Mouse (Mus musculus): ENCODE measurements around the gene Elmo3.
A peak's percentile ranks its signal among the peaks of the same experiment; 100 is the strongest.

Gene Elmo3

GRCm38 (mm10) chr8:105305211-105306145 lies at the start of gene Elmo3:
Gene Elmo3 (plus strand): TSS chr8:105305601.
- DNase-seq = peak; percentile 70

GRCm38 (mm10) chr8:105257318-105258114 lies 47.9 kb upstream of the Elmo3 start:
- no peak for DNase-seq

DNA sequence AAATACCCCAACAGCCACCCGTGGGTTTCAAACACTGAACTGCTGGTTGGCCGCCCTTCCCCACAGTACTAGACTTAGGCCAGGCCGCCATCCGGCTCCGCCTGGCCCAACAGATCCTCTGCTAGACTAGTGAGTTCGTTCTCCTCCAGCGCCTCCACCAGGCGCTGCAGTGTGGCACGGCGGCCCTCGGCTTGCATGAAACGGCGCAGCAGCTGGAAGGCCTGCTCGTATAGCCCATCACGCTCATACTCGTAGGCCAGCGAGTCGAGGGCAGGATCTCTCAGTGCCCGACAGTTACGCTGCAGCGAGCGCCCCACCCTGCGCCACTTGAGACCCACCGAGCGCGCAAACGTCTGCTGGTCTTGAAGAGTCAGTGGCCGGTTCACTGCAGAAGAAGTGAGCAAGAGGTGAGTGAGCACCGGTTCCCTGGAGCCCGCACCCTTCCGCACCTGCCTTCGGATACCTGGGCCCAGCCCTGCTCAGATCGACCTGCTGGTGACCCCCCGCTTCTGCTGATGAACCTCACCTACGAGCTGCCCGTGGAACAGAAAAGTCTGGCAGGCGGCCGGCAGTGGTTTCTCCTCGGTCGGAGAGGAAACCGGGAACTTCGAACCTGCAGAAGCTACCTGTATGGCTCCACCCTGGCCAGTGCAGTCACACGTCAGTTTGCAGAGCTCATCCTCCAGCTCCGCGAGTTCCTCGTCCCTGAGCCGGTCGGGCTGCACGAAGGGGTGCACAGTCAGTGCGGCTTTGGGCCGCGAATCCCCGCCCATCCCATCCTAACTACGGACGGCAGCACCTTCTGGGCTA lies 46.3 kb upstream of the Elmo3 start:
- DNase-seq = no peak

DNA sequence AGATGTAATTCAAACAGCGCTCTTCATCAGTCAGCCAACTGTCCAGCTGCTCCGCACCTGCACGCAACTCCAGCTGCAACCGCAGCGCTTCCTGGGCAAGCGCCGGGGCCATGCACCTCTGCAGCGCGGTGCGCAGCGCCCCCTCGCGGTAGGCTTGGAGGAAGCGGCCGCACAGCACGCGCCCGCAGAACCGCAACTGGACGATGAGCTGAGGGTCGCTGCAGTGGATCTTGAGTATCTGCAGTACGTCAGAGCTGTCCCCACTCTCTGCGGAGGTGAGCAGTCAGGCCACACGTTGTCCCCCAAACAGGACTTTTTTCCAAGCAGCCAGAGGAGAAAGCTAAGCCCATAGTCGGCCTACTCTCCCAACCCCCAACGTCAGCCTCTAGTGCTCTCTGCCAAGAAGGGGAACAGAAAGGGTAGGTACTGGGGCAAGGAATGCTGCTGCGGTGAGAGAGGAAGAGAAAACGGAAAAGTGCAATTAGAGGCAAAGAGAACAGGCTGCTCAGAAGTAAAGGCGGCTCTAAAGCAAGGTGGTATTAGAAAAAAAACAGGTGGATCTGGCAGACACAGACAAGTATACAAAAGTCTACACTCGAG lies 45.6 kb upstream of the Elmo3 start:
- peak; percentile 85 for DNase-seq

GRCm38 (mm10) chr8:105260371-105261099 lies 44.9 kb upstream of the Elmo3 start:
- no peak for DNase-seq

- DNase-seq = no peak
These were observed 43.9 kb upstream of the Elmo3 start for GRCm38 (mm10) chr8:105261326-105261980.

- no peak for DNase-seq
These were observed 42.0 kb upstream of the Elmo3 start for GRCm38 (mm10) chr8:105263244-105263912.

DNA sequence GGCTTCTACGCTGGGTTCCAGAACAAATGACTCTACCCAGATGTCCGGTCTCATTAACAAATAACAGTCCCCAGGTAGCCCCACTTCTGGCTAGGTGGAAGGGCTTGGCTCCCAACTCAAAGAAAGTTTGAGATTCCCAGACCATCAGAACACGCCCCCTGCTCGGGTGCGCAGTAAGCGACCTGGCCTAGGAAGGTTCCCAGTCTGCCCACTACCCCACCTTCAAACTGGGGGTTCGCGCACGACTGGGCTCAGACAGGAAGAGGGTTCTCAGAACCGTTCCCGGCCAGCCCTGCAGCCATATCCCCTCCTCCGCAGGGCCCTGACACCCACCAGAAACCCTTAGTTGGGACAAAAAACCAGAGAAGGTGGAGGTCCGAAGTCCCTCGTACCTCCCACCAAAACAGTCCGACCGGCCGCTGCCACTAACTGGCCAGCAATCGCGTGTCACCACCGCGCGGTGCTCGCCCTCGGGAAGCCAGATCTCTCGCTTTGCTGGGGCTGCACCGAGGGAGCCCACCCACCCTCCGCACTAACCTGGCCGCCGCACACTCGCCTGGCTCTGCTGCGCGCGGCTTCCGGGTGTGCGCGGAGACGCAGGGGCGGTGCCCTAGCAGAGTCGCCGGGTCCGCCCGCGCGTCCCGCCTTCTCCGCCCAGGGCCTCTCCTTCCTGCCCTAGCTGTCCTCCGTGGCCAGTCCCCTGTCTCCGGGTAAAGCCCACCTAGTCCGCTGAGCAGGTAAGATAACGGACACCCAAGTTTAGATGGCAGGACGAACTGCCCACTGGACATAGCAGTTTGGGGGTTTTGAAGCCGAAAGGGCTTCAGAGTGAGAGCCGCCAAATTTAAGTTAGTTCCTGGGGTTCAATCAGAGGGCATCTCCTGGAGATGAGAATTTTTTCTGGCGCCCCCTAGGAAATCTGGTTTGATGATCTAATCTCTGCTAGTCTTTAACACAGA lies 41.1 kb upstream of the Elmo3 start, which contains the start of the genes Tradd and Fbxl8:
Tradd (minus strand) TSS at position 586 of the 959 bp plus-strand sequence.
Fbxl8 (plus strand) TSS at position 625 of the 959 bp plus-strand sequence.
- DNase-seq = peak; percentile 80

DNA sequence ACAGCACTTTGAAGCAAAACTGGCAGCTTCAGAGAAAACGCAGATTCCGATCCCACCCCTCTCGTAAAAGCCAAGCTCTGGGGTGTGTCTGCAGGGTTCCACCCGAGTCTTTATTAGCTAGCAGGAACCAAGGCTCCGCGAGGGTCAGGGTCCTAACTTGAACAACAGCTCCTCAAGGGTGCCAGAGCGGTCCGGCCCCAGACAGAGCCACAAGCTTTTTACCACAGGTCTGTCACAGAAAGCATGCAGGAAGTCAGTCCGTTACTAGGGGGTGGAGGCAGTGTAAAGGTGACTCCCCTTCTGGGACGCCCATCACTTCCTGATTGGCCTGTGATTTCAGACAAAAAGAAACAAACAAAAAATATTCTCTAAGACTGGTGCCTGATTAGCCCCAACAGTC lies 40.3 kb upstream of the Elmo3 start:
- no peak for DNase-seq

DNA sequence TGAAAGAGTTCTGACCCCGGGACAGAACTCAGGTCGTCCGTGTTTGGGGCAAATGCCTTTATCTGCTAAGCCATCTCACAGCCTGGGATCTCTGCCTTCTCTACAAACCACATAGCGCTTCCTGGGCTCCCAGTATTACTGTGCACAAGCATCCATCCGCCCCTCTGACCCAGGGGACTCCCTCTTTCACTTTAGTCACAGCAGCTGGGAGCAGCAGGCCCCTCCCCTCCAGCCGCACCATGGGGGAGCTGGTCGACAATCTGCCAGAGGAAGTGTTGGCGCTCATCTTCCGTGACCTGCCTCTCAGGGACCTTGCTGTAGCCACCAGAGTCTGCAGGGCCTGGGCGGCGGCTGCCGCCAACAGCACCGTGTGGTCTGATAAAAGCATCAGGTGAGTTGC lies 38.6 kb upstream of the Elmo3 start:
- DNase-seq = no peak

DNA sequence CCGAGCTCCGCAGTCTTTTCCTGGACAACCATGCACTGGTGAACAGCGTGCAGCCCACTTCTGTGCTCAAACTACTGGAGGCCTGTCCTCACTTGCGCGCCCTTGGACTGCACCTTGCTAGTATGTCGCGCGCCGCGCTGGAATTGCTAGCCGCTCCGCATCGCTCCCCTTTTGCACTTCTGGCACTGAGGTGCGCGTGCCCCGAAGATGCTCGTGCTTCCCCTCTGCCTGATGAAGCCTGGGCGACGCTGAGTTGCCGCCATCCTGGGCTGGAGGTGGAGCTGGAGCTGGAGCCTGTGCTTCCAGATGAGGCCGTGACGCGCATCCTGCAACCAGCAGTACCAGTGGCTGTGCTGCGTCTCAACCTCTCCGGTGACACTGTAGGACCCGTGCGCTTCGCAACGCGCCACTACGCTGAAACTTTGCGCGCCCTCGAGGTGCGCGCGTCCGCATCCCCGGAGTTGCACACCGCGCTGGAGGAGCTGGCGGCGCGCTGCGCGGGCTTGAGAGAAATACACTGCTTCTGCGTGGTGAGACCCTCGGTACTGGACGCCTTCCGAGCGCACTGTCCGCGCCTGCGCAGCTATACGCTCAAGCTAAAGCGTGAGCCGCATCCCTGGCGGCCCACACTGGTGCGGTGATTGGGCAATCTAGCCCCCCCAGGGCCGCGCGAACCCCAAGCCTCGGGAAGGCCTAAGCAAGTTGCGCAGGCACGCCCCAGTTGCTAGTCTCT lies 36.9 kb upstream of the Elmo3 start:
- no peak for DNase-seq

DNA sequence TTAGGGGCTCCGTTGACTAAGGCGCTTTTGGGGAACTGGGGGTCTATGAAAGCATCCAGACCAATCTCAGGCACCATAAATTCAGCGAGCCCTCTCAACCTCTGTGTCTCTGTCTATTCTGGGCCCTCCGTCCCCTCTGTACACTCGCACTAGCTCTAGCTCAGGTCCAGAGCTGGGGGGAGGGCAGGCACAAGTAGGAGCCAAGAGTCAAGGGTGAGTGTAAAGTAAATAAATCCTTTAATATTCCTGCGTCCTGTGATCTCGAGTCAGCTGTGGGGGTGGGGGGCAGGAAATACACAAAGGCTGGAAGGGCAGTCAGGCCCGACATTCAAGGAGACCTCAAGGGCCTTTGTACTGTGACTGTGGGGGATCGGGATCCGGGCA lies 36.3 kb upstream of the Elmo3 start:
- peak; percentile 58 for DNase-seq

GRCm38 (mm10) chr8:105269461-105269947 lies 35.9 kb upstream of the Elmo3 start, which contains the start of gene Hsf4:
Gene Hsf4 (plus strand): TSS chr8:105269801.
- DNase-seq = peak; percentile 75

DNA sequence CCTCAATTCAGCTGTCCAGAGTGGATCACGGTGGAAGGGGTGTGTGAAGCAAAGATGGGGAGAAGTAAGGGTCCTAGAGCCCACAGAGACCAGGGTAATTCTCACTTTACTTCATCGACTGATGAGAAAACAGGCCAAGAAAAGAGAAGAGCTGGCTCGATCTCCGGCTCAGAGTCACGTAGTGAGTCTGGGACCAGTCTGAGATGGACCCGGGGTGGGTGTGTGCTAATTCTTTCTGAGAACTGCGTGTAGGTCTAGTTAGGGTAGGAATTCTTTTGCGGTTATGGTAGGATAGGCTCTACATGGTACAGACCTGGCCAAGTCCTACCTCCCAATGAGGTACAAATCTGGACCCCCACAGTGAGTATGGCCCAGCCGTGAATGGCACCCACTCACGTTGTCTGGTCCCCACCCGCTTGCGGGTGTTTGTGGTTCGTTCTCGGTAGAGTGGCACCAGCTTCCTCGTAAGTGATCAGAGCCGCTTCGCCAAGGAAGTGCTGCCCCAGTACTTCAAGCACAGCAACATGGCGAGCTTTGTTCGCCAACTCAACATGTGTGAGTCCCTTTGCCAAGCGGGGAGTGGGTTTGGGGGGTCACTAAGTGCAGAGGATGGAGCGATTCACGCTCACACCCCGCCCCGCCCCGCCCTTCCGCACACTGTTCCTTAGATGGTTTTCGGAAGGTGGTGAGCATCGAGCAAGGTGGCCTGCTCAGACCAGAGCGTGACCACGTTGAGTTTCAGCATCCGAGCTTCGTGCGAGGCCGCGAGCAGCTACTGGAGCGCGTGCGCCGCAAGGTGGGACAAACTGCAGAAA lies 35.1 kb upstream of the Elmo3 start:
- no peak for DNase-seq

DNA sequence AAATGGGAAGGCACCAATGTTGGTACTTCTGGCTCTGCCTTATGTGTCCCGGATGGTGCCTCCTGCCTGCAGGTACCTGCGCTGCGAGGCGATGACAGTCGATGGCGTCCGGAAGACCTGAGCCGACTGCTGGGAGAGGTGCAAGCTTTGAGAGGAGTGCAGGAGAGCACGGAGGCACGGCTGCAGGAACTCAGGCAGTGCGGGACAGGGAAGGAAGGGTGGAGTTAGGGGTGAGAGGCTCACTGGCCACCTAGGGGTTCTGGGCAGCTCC lies 34.5 kb upstream of the Elmo3 start:
- DNase-seq = no peak

DNA sequence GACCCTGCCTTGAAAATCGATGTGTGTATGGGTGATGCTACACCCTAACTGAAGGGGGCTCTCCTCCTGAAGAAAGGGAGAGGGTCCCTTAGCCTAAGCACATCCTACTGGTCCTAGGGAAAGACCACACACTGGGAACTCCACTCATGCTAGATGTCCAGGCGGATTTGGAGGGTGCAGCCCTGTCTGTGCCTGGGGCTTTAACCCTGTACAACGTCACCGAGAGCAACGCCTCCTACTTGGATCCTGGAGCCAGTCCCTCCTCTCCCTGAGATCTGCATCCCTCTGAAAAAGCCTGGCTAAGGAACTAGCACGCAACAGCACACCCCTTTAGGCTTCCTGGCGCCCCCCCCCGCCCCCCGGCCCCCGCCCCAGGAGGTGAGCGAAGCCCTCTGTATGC lies 30.0 kb upstream of the Elmo3 start:
- no peak for DNase-seq

DNA sequence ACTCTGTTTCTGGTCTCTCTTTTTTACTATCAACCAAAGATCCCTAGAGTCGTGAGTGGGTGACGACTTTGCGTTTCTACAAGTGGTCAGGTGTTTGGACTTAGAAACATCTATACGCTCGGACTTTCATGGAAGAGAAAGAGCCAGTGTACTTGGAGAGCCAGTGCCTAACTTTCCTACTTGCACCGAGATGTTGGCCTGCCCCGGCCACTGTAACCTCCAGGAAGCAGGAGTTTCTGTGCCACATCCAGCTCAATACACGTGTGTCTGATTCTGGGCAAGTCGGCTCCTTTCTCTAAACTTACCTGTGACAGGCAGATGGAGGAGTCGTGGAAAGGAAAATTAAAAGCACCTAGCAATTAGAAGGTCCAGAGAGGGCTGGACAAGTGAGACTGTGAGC lies 29.6 kb upstream of the Elmo3 start, which contains the start of gene Nol3:
Nol3 (plus strand) TSS at position 301 of the 400 bp plus-strand sequence.
- no peak for DNase-seq

All from lung, postnatal 14 days (tissue).